38 mouse cellular contexts compared by ENCODE assay signal in genomic region chr10:25538738-25539137, GRCm38 (mm10). TPM values are rescaled to one million over a fixed set of nuclear protein-coding genes. Genes with fewer than 3 reads are reported as not detected.
DNase-seq lines count a peak whose midpoint lies in the region; ATAC-seq and TF ChIP-seq lines count a peak whose summit lies in the region.
"Had no signal": no experiment of that assay in that cellular context is flagged by ENCODE, and none has a peak within 500 bp of the region (broad histone marks: within the 10 kb centered on the region; RNA-seq: fewer than 3 reads in every experiment).

No protein-coding gene starts in this region.

- H3K9me3 ChIP-seq in heart, embryonic 13.5 days: no peaks in the 10 kb centered on the region
- no peaks in the 10 kb centered on the region for H3K9me3 ChIP-seq in intestine, postnatal 0 days (ENCODE audit: control insufficient read depth)
- H3K9me3 ChIP-seq: hindbrain, embryonic 13.5 days; kidney, embryonic 15.5 days; limb, embryonic 10.5 days; limb, embryonic 15.5 days; stomach, embryonic 15.5 days had no signal

- H3K9ac ChIP-seq in heart, embryonic 13.5 days: no peak overlapping the region
- no peak overlapping the region for H3K9ac ChIP-seq in intestine, postnatal 0 days (ENCODE audit: low read depth, low read length)
- H3K9ac ChIP-seq: hindbrain, embryonic 13.5 days; kidney, embryonic 15.5 days; limb, embryonic 15.5 days; lung, embryonic 14.5 days; stomach, embryonic 15.5 days had no signal

- peak overlapping the region; percentile 79; the same call in 1 of the 2 replicates for H3K27ac ChIP-seq in gastrocnemius, adult 2 months
- peak overlapping the region; percentile 70; the same call in 1 of the 2 replicates for H3K27ac ChIP-seq in heart, embryonic 13.5 days (replicated peaks)
- H3K27ac ChIP-seq in left cerebral cortex, adult 2 months: 0 out of 2 replicates have a peak overlapping the region, but pooled peaks have one; percentile 32
- H3K27ac ChIP-seq in intestine, postnatal 0 days (ENCODE audit: low read depth, low read length): 0 out of 2 replicates have a peak overlapping the region, but pooled peaks have one; percentile 31
- H3K27ac ChIP-seq: hindbrain, embryonic 13.5 days; kidney, embryonic 15.5 days; limb, embryonic 10.5 days; limb, embryonic 15.5 days; stomach, embryonic 15.5 days had no signal

- no peaks in the 10 kb centered on the region for H3K27me3 ChIP-seq in heart, embryonic 13.5 days (replicated peaks)
- no peaks in the 10 kb centered on the region for H3K27me3 ChIP-seq in intestine, postnatal 0 days (replicated peaks; ENCODE audit: control insufficient read depth, insufficient read depth, low read length)
- H3K27me3 ChIP-seq: CH12.LX; hindbrain, embryonic 13.5 days; kidney, embryonic 15.5 days; limb, embryonic 15.5 days; stomach, embryonic 15.5 days had no signal

- intact Hi-C loops in gastrocnemius, adult 2 months (cut with DNase I): loop anchor here (5.0 kb wide), 1 partner anchor 599 kb away; no protein-coding TSS in a partner anchor
- intact Hi-C loops in gastrocnemius, postnatal 14 days (cut with DNase I; ENCODE audit: low total_unique reads): no loop called here
- intact Hi-C loops in left cerebral cortex, adult 2 months (cut with DNase I): loop anchor here (2.0 to 5.0 kb wide), 2 partner anchors 540 to 604 kb away; partner anchors contain the start of genes Gm9767 and Tmem200a

- H3K4me2 ChIP-seq in heart, embryonic 13.5 days: no peak overlapping the region
- no peak overlapping the region for H3K4me2 ChIP-seq in intestine, postnatal 0 days (replicated peaks; ENCODE audit: low read depth)
- H3K4me2 ChIP-seq: hindbrain, embryonic 13.5 days; kidney, embryonic 15.5 days; limb, embryonic 15.5 days; lung, embryonic 14.5 days; stomach, embryonic 15.5 days had no signal

- WGBS in heart, embryonic 13.5 days: 45% methylated on average over 1 of the region's 1 CpGs
- 68% methylated on average over 1 of the region's 1 CpGs for WGBS in intestine, postnatal 0 days

- no peak for ATAC-seq in heart, embryonic 13.5 days (ENCODE audit: extremely low read depth, insufficient number of reproducible peaks, low FRiP score, low TSS enrichment)
- ATAC-seq in intestine, postnatal 0 days: no peak
- ATAC-seq: activated CD4-positive, CD25-positive, alpha-beta regulatory T cell, adult 4 months; forebrain, embryonic 16.5 days had no signal

- H3K4me3 ChIP-seq in gastrocnemius, adult 2 months: no peak overlapping the region
- no peak overlapping the region for H3K4me3 ChIP-seq in heart, embryonic 13.5 days
- H3K4me3 ChIP-seq in left cerebral cortex, adult 2 months: no peak overlapping the region
- no peak overlapping the region for H3K4me3 ChIP-seq in intestine, postnatal 0 days (ENCODE audit: low read depth, low read length)
- H3K4me3 ChIP-seq: erythroblast, embryonic 14.5 days; hindbrain, embryonic 13.5 days; kidney, embryonic 15.5 days; limb, embryonic 10.5 days; limb, embryonic 15.5 days; stomach, embryonic 15.5 days had no signal

- H3K36me3 ChIP-seq in heart, embryonic 13.5 days: no peaks in the 10 kb centered on the region
- H3K36me3 ChIP-seq in intestine, postnatal 0 days (ENCODE audit: control insufficient read depth, insufficient read depth): no peaks in the 10 kb centered on the region
- H3K36me3 ChIP-seq: hindbrain, embryonic 13.5 days; kidney, embryonic 15.5 days; limb, embryonic 10.5 days; limb, embryonic 15.5 days; stomach, embryonic 15.5 days had no signal

- peaks cover 20% of the 10 kb centered on the region for H3K4me1 ChIP-seq in heart, embryonic 13.5 days
- H3K4me1 ChIP-seq in intestine, postnatal 0 days (replicated peaks; ENCODE audit: control insufficient read depth, insufficient read depth, low read length): no peaks in the 10 kb centered on the region
- H3K4me1 ChIP-seq: hindbrain, embryonic 13.5 days; limb, embryonic 10.5 days; limb, embryonic 15.5 days; stomach, embryonic 15.5 days had no signal

- TF ChIP-seq CTCF in gastrocnemius, adult 2 months (IDR thresholded peaks at IDR 0.05): no peak
- no peak for TF ChIP-seq CTCF in left cerebral cortex, adult 2 months (IDR thresholded peaks at IDR 0.05)
- no peak for TF ChIP-seq CTCF in intestine, postnatal 0 days (IDR thresholded peaks at IDR 0.05; ENCODE audit: low read depth)

- DNase-seq in gastrocnemius, adult 2 months: no peak
- DNase-seq in gastrocnemius, postnatal 14 days: no peak
- DNase-seq in heart, adult 9 months (ENCODE audit: low spot score in 2 of 2): no peak
- DNase-seq in left cerebral cortex, adult 2 months (ENCODE audit: extremely low spot score in 1 of 2, low spot score in 2 of 2): no peak
- no peak for DNase-seq in left cerebral cortex, adult 18-20 months (ENCODE audit: low spot score in 2 of 2)
- no peak for DNase-seq in cerebellum, postnatal 36 days
- DNase-seq: adrenal gland, adult 2 months; kidney, adult 18-20 months; kidney, postnatal 25 days; thymus, adult 18-20 months; thymus, postnatal 25 days had no signal

RNA-seq across cellular contexts. Expression of gene Smlr1, which starts 2.7 kb away (rescaled TPM):
- total RNA-seq in gastrocnemius, adult 2 months (2021): not detected
- not detected for total RNA-seq in gastrocnemius, postnatal 14 days (2021)
- polyA plus RNA-seq in heart, embryonic 13.5 days (2015; fragmentation: Nextera tagmentation; extraction: Ambion mirVana): not detected in 2 replicates
- total RNA-seq in left cerebral cortex, adult 2 months (2021): not detected
- total RNA-seq in left cerebral cortex, adult 18-20 months (2021): not detected
- 166 and 172 TPM in 2 replicates for polyA plus RNA-seq in intestine, postnatal 0 days (2015; fragmentation: Nextera tagmentation; extraction: Ambion mirVana)
- total RNA-seq: adrenal gland, adult 2 months; adrenal gland, postnatal 36 days; CH12.LX; ES-E14; gastrocnemius, adult 8-10 months; heart, postnatal 25 days; layer of hippocampus, adult 18-20 months; layer of hippocampus, postnatal 25 days; left cerebral cortex, postnatal 10 days; monocyte, adult 5-6 weeks had no signal
- polyA plus RNA-seq: activated CD4-positive, CD25-positive, alpha-beta regulatory T cell, adult 4 months; adrenal gland, adult 2 months; C2C12; cortical plate, adult 2 months; embryonic facial prominence, embryonic 14.5 days; erythroblast, embryonic 14.5 days; forebrain, embryonic 11.5 days; forebrain, embryonic 16.5 days; gonadal fat pad, adult 2 months; limb, embryonic 10.5 days; limb, embryonic 15.5 days; lung, embryonic 14.5 days; midbrain, embryonic 14.5 days; neural tube, embryonic 14.5 days had no signal
